Mouse (Mus musculus) hindbrain, embryonic 13.5 days (tissue): ENCODE results near the gene Rpl22l1. TPM values are rescaled to one million over a fixed set of nuclear protein-coding genes. Genes with fewer than 3 reads are reported as not detected.
"Not testable (repeated sequence)": the region's sequence is repeated elsewhere in the genome, so short reads cannot be mapped to it uniquely, and the experiment has no call there.

Experiments used
- ATAC-seq: fragments of 200-750 bp; cut with Nextera tagmentation; 2 replicates; pipeline ENCODE4 v1.8.0; 2017; ENCODE audit warnings: moderate TSS enrichment; ENCODE audit not compliant: low FRiP score
- H3K27ac ChIP-seq: fragments of 300-500 bp; sonication (generic); 2 replicates; pipeline ENCODE4 v1.5.1; 2015; ENCODE audit warnings: inconsistent platforms, mild to moderate bottlenecking, moderate library complexity
- H3K27me3 ChIP-seq: fragments of 300-500 bp; sonication (generic); 2 replicates; pipeline ENCODE4 v1.6.1; 2015; ENCODE audit warnings: mild to moderate bottlenecking, inconsistent platforms
- H3K36me3 ChIP-seq: fragments of 300-500 bp; sonication (generic); 2 replicates; pipeline ENCODE4 v1.6.1; 2015; ENCODE audit warnings: mild to moderate bottlenecking, inconsistent platforms
- H3K4me1 ChIP-seq: fragments of 300-500 bp; sonication (generic); replicated peaks from 2 replicates; pipeline ENCODE4 v1.6.1; 2015; ENCODE audit warnings: inconsistent platforms
- H3K4me2 ChIP-seq: fragments of 300-500 bp; sonication (generic); 2 replicates; pipeline ENCODE4 v1.6.1; 2015; ENCODE audit warnings: inconsistent platforms, mild to moderate bottlenecking, moderate library complexity
- H3K4me3 ChIP-seq: fragments of 300-500 bp; sonication (generic); 2 replicates; pipeline ENCODE4 v1.5.1; 2015; ENCODE audit warnings: mild to moderate bottlenecking, inconsistent platforms
- H3K9ac ChIP-seq: fragments of 300-500 bp; sonication (generic); 2 replicates; pipeline ENCODE4 v1.6.1; 2015; ENCODE audit warnings: mild to moderate bottlenecking, inconsistent platforms
- H3K9me3 ChIP-seq: fragments of 300-500 bp; sonication (generic); 2 replicates; pipeline ENCODE4 v1.6.1; 2016; ENCODE audit warnings: inconsistent platforms
- WGBS: fragments of 180-500 bp; shearing (Covaris S2); methylation state at CpG from one replicate; pipeline ENCODE4 v1.1.7; 2015; 5-methylcytosine and 5-hydroxymethylcytosine counted together
- polyA plus RNA-seq: library from polyadenylated mRNA; unstranded; fragments of >200 nt; fragmentation: Nextera tagmentation; extraction: Ambion mirVana; gene quantifications from 2 replicates; pipeline ENCODE4 v1.2.1, GENCODE M21; 2015

Rpl22l1 gene
- polyA plus RNA-seq, 1 experiment from 2014 or later = 252 TPM

DNA sequence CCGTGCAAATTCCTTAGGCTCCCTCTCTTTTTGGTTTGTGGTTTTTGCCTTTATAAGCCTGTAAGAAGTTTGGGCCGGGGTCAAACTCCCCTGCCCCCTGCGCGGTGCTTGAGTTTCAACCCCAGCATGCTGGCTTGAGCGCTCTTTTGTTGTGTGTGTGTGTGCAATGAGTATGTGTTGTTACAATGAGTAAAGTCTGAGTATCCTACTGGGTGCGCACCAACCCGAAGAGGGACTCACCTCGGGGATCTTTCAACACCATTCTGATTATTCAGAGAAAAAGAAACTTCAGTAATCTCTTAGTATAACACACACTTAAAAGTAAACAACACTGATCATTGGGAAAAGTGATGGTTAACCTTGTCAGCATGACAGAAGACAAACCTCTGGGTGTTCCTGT lies 38.0 kb downstream of the Rpl22l1 start:
- no peaks in the 10 kb centered on the region for H3K36me3 ChIP-seq
- H3K4me2 ChIP-seq = no peak overlapping the region
- 0 out of 2 replicates have a peak, but pooled peaks cover 5% of the 10 kb centered on the region for H3K4me1 ChIP-seq
- H3K27me3 ChIP-seq = no peaks in the 10 kb centered on the region
- no peak overlapping the region for H3K27ac ChIP-seq
- H3K9ac ChIP-seq = no peak overlapping the region
- H3K9me3 ChIP-seq = no peaks in the 10 kb centered on the region
- 45% methylated on average over 8 of the region's 8 CpGs for WGBS
- no peak for ATAC-seq
- no peak overlapping the region for H3K4me3 ChIP-seq

GRCm38 (mm10) chr3:28847115-28847514 lies 41.9 kb downstream of the Rpl22l1 start:
- H3K4me2 ChIP-seq = no peak overlapping the region
- H3K27ac ChIP-seq = no peak overlapping the region
- no peaks in the 10 kb centered on the region for H3K9me3 ChIP-seq
- H3K4me3 ChIP-seq = no peak overlapping the region
- H3K4me1 ChIP-seq = 0 out of 2 replicates have a peak, but pooled peaks cover 2% of the 10 kb centered on the region
- H3K27me3 ChIP-seq = no peaks in the 10 kb centered on the region
- no peak for ATAC-seq
- no peaks in the 10 kb centered on the region for H3K36me3 ChIP-seq
- no peak overlapping the region for H3K9ac ChIP-seq

DNA sequence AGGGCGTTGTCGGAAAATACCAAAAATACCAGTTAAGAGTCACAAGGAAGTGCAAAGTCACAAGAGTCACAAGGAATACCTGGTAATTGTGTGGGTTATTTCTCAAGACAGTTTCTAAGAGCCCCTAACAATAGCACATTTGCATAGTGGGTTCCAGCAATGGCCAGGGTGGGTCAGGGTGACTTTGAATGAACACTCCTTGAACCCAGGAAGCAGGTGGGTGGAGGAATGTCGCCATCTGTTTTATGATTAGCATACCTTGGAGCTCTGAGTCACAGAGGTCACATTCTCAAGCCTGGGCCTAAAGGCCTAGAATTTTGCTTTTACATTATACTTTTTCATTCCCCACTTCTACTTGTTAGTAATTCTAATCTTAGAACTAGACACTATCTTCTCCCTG lies 46.9 kb downstream of the Rpl22l1 start:
- not testable (repeated sequence) for H3K4me1 ChIP-seq, H3K4me3 ChIP-seq, H3K9me3 ChIP-seq, H3K27ac ChIP-seq, H3K27me3 ChIP-seq, ATAC-seq, H3K4me2 ChIP-seq, H3K9ac ChIP-seq, H3K36me3 ChIP-seq
- WGBS = 91% methylated on average over 3 of the region's 3 CpGs

Other genes with a start within 250 kb of the Rpl22l1 start
- gene Slc2a2, start 107.5 kb upstream of the Rpl22l1 start, polyA plus RNA-seq = 0.04 TPM in 1 of 2 replicates, not detected in the other
- 10.6 and 11.0 TPM in 2 replicates for gene Eif5a2, start 24.2 kb upstream of the Rpl22l1 start, polyA plus RNA-seq
- not detected in 2 replicates for gene Gm1527, start 87.2 kb downstream of the Rpl22l1 start, polyA plus RNA-seq